Mouse (Mus musculus): Measurements from ENCODE around the gene Fbxw16. TPM values are rescaled to one million over a fixed set of nuclear protein-coding genes. Genes with fewer than 3 reads are reported as not detected.

The Fbxw16 gene
- total RNA-seq (2023), result not detected

DNA sequence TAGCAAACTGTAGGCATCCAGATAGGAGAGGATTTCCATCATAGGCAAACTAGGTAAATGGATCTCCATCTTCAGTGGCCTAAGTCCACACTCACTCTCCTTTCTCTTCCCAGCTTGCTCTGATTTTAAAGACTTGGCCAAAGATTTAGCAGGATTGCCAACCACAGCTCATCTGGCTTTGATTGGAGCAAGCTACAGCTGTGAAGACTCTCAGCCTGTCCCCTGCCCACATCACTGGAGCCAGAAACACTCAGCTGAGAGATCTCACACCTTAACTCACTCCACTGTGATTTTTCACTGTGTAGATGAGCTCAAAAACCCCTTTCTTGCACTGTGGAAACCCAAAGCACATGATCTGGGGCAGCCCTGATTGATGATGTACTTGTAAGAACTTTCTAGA is at the start of gene Fbxw16:
Gene Fbxw16, minus strand, starts transcription at position 101 of the 400 bp plus-strand sequence.

DNA sequence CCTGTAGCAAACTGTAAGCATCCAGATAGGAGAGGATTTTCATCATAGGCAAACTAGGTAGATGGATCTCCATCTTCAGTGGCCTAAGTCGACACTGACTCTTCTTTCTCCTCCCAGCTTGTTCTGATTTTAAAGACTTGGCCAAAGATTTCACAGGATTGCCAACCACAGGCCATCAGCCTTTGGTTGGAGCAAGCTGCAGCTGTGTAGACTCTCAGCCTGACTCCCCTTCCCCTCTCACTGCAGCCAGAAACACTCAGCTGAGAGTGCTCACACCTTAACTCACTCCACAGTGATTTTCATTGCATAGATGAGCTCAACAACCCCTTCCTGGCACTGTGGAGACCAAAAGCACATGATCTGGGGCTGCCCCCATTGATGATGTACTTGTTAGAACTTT is 46.8 kb upstream of the Fbxw16 start, which contains the start of gene Fbxw19:
Gene Fbxw19, minus strand, starts transcription at position 101 of the 400 bp plus-strand sequence.

DNA sequence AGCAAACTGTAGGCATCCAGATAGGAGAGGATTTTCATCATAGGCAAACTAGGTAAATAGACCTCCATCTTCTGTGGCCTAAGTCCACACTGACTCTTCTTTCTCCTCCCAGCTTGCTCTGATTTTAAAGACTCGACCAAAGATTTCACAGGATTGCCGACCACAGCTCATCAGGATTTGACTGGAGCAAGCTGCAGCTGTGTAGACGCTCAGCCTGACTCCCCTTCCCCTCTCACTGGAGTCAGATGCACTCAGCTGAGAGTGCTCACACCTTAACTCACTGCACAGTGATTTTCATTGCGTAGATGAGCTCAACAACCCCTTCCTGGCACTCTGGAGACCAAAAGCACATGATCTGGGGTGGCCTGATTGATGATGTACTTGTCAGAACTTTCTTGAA is 44.7 kb downstream of the Fbxw16 start, which contains the start of gene Fbxw22:
Gene Fbxw22, minus strand, starts transcription at position 101 of the 400 bp plus-strand sequence.

Other genes starting within 250 kb of the Fbxw16 start
- not detected for gene Fbxw20, start 214.4 kb downstream of the Fbxw16 start, total RNA-seq (2023)
- not detected for gene Fbxw14, start 161.5 kb downstream of the Fbxw16 start, total RNA-seq (2023)
- not detected for gene Fbxw28, start 109.5 kb downstream of the Fbxw16 start, total RNA-seq (2023)
- not detected for gene Fbxw22, start 44.8 kb downstream of the Fbxw16 start, total RNA-seq (2023)
- gene Fbxw19, start 46.7 kb upstream of the Fbxw16 start, total RNA-seq (2023), result not detected
- not detected for gene Fbxw15, start 119.1 kb upstream of the Fbxw16 start, total RNA-seq (2023)
- not detected for gene Fbxw24, start 176.9 kb upstream of the Fbxw16 start, total RNA-seq (2023)
- gene Fbxw25, start 215.5 kb upstream of the Fbxw16 start, total RNA-seq (2023), result not detected

Data from T-cell, adult 66 days (primary cell).